Mouse (Mus musculus) G1E (cell line): ENCODE measurements around the gene Ralgapa1.

ENCODE experiments used
- CTCF ChIP-seq: IDR thresholded peaks from 2 replicates; pipeline ENCODE4 v1.5.1; 2012; ENCODE audit warnings: low read depth, low read length, inconsistent platforms, mixed read lengths
- GATA1 ChIP-seq: IDR thresholded peaks from 2 replicates; pipeline ENCODE4 v1.6.1; 2012; ENCODE audit warnings: borderline replicate concordance, low read length, inconsistent platforms, mixed read lengths
- GATA2 ChIP-seq: IDR thresholded peaks from 2 replicates; pipeline ENCODE4 v1.6.1; 2012; ENCODE audit warnings: low read depth, low read length, inconsistent platforms, borderline replicate concordance
- POLR2AphosphoS5 ChIP-seq: IDR thresholded peaks from 2 replicates; pipeline ENCODE4 v1.6.1; 2012; ENCODE audit warnings: low read depth, low read length, inconsistent platforms; ENCODE audit not compliant: insufficient replicate concordance
- TAL1 ChIP-seq: conservative IDR thresholded peaks from 2 replicates; pipeline ENCODE4 v1.6.1; 2012; ENCODE audit warnings: low read depth, low read length, inconsistent platforms, mixed read lengths

- TF ChIP-seq CTCF: no peak
- TF ChIP-seq TAL1: no peak
- no peak for TF ChIP-seq POLR2AphosphoS5
- TF ChIP-seq GATA1: no peak
- no peak for TF ChIP-seq GATA2
Observed at GRCm38 (mm10) chr12:55798745-55799144, 22.2 kb downstream of the Ralgapa1 start.
